Mouse (Mus musculus): ENCODE data around the gene Adra1d.
A peak's percentile ranks its signal among the peaks of the same experiment; 100 is the strongest.

Adra1d gene

DNA sequence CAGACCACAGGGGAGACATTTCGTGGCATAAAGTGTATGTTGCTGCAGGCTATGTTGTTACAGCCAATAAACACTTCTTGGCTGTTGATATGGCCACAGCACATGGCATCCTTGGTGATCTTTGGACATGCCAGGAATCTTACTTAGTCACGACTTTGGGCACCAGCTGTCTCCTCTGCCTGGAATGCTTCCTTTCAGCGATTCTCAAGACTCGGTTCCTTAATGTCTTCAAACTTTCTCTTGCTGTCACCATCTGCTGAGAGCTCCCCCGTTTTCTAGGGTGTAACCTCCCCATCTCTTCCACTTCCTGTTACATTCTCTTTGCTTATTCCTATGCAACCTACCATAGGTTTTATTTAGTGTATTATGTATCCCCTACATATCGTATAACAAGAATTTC is 22.3 kb downstream of the Adra1d start:
- DNase-seq = no peak

DNA sequence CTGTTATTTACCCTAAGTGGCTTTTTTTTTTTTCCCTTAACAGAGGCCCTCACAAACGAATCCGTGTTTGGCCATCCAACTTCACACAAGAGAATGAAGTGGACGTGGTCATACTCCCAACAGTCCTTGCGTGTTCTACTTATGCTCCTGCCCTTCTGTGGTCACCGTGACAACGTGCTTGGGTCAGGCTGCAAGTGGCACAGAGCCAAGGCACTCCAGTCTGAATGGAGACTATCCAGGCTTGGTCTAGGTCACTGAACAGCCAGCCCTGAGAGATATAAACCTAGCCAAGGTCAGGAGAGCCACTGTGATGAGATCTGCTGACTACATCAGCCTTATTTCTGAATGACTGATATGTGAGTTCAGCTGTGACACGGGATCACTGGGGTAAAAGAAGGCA is 23.7 kb downstream of the Adra1d start:
- peak in 1 of 2 experiments; percentile 59 for DNase-seq

DNA sequence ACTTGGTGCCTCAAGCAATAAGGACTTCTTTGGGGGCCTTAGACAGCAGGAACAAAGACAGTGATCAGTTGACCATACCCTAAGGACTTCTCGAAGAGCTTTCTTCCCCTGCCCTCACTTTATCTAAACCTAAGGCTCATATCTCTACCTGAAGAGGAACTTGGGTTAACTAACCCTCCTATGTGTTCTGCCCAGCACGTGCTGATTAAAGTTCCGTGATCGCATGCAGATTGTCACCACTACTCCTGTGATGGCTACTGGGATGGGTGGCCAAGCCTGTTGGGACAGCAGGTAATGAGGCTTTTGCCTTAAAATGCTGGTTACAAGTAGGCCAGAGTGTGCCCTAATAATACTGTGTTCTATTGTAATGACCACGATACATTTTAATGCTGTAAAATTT is 26.9 kb downstream of the Adra1d start:
- DNase-seq = no peak

DNA sequence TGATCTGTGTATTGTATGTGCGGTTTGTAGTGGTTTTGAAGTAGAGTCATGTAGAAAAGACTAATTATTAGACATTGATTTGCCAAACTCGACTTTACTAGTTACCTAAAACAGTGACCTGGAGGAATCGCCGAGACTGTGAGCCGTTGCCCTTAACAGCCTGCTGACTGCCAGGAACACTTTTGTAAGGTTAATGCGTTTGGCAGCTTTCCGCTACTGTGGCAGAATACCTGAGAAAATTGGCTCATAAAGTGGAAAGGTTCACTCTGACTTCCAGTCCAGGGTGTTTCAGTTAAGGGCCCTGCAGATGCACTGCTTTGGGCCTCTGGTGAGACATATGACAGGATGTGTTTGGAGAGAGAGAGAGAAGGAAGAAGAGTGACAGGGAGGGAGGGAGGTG is 30.8 kb downstream of the Adra1d start:
- DNase-seq = no peak

DNA sequence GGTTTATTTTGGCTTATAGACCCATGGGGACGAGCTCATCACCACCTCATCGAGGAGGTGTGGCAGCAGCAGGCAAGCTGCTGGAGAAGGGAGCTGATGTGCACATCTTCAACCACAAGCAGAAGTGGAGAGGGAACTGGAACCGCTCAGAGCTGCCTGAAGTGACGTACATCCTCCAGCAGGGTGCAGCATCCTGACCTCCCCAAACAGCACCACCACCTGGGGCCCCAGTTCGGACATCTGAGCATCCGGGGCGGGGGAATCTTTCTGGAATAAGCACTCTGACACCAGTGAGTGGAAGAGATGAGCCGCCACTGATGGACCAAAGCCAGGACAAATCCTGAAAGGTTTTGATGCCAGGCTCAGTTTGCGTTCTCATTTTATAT is 31.5 kb downstream of the Adra1d start:
- DNase-seq = peak; percentile 61 to 71

DNA sequence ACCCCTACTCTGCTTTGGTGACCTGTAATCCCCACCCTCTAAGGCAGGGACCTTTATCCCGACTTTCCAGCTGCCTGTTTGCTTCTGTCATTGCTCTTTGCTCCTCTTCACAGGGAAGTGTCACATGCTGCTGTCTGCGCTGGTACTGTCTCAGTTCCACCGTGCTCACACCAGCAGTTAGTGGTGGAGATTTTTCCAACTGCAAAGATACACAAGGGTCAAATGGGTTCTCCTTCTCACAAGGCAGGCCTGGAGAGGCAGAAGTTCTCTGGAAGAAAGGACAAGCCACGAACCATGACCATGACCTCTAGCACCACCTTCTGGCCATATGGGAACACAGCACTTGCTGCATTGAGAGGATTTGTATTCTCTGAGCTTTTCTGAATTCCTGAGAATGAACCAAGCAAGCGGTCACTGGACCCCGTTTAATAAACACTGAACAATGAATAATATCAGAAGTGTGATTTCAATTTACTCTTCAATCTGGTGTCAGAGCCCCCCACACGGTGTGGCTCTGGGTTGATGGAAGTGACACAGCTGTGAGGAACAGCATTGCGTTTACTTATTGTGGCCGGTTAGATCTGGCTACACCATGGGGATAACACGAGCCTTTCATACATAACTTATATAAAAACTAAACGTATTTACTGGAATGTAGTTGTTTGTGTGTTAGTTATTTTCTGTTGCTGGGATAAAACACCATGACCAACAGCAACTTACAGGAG is 32.0 kb downstream of the Adra1d start:
- peak; percentile 67 to 79 for DNase-seq

DNA sequence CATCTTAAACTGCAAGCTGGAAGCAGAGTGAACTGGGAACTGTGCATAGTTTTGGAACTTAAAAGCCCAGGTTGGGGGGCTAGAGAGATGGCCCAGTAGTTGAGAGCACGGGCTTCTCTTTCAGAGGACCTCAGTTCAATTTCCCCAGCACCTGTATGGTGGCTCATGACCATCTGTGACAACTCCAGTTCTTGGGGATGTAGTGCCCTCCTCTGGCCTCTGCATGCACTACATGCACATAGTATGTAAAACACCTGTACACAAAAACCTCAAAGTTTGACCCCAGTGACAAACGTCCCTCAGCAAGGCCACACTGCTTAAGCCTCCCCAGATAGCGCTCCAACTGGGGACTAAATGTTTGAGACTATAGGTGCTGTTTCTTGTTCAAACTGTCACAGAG is 35.0 kb downstream of the Adra1d start:
- peak in 1 of 2 experiments; percentile 54 for DNase-seq

DNA sequence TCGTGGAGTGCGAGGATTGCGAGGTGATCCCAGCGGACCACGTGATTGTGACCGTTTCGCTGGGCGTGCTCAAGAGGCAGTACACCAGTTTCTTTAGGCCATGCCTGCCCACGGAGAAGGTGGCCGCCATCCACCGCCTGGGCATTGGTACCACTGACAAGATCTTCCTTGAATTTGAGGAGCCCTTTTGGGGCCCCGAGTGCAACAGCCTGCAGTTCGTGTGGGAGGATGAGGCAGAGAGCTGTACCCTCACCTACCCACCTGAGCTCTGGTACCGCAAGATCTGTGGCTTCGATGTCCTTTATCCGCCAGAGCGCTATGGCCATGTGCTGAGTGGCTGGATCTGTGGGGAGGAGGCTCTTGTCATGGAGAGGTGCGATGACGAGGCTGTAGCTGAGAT is 41.3 kb downstream of the Adra1d start:
- no peak for DNase-seq

DNA sequence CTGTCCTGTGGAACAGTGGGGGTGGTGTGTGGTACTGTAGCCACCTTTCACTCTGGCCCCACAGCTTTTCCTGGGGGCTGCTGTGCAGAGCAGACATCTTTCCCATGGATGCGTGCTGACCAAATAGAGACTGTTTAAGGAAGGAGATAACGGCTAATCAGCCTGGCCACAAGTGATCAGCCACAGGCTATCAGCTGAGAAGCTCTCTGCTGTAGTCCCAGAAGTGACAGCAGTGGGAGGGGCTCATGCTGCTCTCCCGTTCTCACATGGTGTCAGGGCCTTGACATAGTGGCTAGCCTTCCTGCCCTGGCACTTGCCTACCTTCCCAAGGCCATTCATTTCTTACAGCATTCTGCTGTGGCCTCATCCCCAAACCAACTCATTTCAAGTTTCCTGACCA is 43.3 kb downstream of the Adra1d start:
- no peak for DNase-seq

DNA sequence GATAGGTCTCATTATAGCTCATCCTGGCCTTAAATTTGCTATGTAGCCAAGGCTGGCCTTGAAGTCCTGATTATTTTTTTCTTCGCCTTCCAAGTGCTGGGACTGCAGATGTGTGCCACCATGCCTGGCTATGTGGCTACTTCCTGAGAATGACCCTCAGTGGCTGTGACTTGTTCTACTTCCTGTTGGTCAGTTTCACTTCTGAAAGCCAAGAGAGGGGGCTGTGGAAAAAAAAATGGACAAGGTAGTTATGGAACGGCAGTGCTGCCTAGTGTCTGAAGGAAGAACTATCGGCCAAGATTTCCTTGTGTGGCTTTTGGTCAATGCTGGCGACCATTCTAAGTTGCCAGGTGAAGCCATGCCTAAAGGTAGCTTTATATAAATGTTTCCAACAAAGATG is 44.5 kb downstream of the Adra1d start:
- DNase-seq = no peak

DNA sequence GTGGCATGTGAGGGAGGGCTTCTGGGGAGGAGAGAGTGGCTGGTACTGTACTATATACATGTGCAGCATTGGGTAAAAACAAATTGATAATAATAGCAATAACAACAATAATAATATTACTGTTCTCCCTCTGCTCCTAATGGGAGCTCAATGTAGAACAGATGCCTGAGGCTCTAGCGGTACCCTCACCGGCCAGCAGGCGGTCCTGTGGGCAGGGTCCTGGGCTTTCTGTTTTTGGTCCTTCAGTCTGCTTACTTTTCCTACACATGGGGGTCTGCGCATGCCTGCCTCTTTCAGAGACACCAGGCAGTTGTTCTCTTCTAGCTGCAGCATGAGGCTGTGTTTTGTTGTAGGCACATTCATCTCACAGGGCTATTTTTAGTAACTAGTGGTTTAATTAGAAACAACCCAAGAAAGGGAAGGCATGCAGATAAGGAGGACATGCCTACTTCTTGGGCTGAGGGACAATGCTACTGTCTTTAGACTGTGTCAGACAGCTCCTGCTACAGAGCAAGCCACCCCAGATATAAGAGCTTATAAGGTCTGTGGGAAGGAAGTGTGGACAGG is 47.9 kb downstream of the Adra1d start:
- no peak for DNase-seq

DNA sequence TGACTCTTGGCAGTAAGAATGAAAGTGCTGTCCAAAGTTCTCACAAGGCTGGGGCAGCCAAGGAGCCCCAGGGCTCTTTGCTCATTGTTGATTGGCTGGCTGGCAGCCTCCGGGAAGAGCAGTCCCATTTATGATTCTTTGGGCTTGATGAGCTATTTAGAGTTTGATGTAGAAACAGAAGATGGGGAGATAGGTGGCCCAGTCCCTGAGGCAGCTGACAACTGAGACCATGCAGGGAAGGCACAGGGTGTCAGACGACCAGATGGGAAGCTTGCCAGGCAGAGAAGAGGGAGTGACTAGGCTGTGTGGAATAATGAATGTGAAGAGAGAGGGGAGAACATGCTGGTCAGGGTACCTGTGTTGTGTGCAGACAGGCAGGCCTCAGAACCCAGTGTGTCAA is 48.6 kb downstream of the Adra1d start:
- DNase-seq = peak in 1 of 2 experiments; percentile 49

DNA sequence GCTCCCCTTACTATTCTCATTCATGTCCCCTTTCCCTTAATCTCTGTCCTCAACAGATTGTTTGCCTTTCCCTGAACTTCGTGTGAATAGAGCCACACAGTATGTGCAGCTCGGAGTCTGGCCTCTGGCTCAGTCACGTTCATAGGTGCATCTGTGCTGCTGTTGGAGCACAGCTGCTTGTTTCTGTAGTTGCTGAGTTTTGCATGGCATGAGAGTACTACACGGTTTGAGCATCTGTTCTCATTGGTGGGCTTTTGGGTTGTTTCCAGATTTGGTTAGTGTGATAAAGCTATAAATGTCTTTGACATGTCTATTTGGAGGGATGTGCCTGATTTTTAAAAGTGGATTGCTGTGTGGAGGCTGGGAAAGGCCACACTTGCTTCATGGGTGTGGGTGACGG is 51.6 kb downstream of the Adra1d start:
- no peak for DNase-seq

DNA sequence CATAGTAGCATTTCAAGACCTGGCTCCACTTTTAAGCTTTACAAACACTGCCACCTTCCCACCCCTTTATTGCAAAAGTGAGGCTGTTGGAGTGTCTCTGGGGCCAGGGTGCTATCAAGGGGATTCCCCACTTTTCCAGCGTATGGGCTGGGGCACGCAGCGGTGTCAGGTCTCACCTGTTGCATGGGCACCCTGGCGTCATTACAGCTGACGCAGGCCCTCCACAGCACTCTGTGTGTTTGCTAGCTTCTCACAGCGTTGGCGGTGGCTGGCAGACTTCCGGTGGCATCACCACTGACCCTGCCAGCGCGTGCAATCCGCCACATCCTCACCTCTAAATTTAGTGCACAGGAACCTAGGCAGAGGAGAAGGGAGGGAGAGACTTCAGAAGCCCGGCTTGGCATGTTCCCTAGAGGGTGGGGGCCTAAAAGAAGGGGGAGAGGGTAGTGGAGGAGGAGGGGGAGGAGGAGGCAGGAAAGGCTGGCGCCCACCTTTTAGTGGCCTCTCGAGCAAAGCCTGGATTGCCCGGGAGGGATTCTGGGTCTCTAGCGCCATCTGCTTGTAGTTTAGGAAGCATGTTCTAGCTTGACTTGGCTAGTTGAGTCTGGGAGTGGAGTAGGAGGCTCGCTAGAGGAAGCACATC is 52.3 kb downstream of the Adra1d start:
- DNase-seq = peak; percentile 59 to 73

DNA sequence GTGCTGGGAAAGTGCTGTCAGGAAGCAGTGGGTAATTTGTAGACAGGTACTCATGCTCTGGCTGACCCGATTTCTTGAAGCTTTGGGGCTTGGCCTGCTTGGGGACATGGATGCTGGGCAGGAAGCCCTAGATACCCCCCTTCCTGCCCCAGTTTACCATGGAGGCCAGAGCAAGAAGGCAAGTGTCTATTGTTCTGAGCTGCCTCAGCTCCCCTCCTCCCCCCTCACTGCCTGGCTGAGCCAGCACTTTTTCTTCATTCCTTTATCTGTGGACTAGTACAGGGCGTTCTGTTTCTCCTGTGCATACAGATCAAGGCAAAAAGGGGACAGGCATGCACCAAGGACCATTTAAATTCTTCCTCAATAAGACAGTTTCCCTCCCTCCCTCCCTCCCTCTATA is 53.6 kb downstream of the Adra1d start:
- peak in 1 of 2 experiments; percentile 33 for DNase-seq

DNA sequence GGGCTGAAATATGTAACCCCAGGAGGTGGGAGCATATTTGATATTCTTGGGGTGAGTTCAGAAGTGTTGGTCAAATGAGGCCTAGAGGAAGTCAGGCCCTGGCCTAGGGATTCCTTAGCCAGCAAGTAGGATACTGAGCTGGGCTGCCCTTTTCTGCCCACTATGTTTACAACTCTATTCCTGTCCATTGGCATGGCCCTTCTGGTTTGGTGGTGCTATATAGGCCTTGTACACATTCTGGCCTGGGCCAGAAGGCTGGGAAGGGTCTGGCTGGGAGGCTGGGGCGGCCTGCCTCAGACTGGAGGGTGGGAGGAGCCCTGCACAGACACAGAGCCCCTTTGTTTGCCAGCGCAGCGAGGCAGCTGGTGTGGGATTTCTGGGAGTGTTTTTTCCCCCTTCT is 55.7 kb downstream of the Adra1d start:
- peak in 1 of 2 experiments; percentile 33 for DNase-seq

DNA sequence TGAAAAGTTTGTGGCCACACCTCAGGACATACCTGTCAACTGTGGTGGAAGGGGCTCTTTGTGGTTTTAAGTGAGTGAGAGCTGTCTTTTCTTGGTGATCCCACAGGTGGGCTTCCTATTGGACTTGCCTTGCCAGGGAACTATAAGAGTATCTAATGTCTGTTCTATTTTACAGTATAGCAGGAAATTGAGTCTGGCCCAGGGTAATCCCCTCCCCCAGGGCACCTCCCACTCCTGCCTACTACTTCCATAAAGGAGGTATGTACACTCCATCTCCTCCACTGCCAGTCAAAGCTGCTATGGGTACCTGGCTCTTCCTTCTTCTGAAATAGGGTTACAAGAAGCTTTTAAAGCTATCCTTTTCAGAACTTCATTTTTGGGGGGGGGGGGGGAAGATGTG is 56.7 kb downstream of the Adra1d start:
- DNase-seq = no peak

DNA sequence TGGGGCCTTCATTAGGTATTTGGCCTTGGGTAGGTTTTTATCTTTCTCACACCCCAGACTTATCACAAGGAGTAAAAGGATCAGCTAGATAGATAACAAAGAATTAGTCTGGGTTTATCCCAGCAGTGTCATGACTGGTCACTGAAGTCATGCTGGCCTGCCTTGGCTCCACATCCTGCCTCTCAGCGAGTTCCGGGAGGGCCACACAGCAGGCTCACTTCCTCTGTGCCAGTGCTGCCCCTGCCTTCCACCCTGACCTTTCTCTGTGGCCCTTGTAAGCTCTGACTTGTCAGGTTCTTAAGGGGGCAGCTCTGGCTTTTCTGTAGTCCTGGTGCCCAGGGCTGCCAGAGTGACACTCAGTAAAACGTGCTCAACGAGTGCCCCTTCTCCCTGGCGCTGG is 59.5 kb downstream of the Adra1d start:
- peak in 1 of 2 experiments; percentile 37 for DNase-seq

DNA sequence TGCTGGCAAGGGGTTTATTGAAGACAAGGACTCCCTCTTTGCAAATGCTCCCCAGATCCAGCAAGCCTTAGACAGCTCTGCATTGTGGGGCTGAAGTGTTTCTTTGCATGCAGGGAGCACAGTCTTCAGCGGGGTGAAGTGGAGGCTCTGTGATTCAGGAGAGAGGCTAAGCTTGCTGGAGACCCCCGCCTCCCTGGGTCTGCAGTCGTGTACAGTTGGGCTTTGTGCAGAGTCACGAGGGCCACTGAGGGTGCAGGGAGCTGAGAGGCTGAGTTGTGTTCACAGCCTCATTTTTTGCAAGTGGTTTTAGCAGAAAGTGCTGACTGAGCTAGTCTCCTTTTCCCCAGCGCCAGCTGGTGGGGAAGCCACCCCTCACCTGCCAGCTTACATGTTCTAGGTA is 60.2 kb downstream of the Adra1d start:
- no peak for DNase-seq

DNA sequence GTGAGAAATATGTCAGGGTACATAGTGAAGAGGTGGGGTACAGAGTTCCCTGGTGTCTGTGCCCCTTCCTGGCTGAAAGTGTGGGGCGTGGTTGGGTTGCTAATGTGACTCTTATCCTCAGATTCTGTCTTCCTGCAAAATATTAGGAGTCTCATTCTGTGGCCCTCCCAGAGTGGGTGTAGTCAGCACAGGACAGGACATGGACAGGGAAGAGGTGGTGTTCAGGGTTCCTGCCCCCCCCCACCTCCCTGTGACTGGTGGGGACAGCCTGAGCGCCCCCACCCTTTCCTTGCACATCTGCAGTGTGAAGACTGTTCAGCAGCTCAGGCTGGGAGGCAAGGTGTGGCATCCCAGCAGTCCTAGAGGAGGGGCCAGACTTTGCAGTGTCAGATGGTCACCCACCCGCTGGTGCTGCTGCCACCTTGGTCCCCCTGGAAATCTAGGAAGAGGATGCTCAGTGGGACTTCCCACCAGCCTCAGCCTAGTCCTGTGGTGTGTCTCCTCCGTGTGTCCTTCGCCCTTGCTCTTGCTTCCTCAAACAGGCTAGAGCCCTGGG is 62.7 kb downstream of the Adra1d start:
- no peak for DNase-seq

DNA sequence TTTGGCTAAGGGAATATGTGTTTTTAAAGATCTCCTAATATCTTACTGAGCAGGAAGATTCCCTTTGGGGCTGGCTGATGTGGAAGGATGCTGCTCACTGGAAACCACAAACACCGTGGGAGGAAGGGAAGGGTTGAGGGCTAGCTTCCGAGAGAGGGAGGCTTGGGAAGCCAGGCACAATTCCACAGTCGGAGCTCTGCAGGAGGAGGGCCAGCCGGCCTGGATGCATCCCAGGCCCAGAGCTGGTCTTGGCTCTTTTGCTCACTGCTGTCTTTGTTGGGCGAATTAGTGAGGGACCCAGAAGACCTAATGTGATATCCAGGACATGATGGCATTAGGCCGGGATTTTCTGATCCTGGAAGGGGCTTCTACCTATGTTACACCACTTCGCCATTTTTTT is 63.9 kb downstream of the Adra1d start:
- DNase-seq = peak; percentile 70 to 82

DNA sequence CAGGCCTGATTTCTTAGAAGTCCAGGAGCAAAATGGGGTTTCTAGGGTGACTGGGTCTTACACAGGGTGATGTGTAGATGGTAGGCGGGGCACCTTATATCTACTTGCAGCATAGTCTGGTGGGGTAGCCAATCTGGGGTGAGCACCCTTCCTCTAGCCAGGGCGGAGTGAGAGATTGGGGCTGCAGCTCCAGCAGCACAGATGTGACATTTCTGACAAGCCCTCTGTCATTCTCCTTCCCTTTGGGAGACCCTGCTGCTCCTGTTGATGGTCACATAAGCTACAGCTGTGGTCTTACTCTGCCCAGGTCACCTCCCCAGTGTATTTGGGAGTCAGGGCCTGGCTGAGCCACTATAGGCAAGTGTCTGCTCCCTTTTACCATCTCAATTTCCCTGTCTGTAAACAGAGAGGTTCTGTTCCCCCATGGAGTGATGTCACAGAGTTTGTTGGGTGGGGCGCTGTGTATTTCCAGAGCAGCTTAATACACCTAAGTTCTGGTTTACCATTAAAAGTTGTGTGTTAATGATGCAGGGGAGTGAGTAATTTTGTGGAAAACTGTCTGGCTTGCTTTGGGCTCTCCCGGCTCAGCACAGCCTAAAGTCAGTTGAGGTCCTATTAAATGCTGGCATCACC is 64.7 kb downstream of the Adra1d start:
- no peak for DNase-seq

DNA sequence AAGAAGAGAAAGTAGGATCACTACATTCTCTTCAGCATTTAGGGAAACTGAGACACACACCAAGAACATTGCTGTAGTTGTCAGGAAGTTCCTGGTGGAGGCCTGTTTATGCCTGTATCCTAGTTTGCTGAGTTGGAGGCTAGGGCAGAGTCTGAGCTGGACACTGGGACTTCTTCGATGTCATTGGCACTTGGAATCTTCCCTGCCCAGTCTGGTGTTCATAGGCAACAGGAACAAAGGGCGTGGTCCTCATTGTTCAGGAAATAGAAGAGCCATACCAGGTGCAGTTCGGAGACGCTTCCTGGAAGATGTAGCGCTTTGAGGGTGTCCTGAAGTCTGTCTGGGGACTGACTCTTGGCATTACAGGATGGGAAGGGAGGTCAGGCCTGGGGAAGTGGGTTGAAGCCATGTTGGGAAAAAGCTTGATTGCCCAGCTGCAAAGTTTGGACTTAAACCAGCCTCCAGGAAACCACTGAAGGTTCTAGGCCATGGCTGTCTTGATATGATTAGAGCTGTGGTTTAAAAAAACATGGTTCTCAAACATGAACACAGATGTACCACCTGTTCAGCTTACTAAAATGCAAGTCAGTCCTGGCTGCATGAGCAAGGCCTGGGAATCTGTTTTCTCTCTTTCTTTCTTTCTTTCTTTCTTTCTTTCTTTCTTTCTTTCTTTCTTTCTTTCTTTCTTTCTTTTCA is 65.8 kb downstream of the Adra1d start:
- no peak for DNase-seq

Data from cerebellum, postnatal 25 days (tissue).